Mouse (Mus musculus): ENCODE measurements at regions not wholly inside any gene's neighbourhood (a gene's known extent, or its start where the extent isn't known, plus 50 kb on each side); places are given as distances from the start of the nearest gene placed in this dataset.

DNA sequence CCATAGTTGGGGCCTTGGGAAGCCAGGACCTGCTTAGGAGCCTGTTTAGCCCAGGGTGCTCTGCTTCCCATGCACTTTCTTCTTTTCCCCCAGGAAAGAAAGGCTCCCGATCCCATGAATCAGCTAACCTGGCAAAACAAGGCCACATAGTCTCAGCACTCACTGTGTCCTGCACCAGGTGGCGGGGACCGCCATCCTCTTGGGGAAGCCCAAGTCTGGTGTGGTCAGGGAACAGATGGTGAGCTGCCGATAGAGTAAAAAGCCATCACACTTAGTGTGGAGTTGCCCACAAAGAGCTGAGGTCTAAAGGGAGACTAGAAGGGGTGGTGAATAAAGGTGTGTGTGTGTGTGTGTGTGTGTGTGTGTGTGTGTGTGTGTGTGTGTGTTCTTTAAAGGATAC lies 57.0 kb upstream of the Lrpap1 start:
- no peak for DNase-seq (ENCODE audit: low read depth, low spot score)

- DNase-seq (ENCODE audit: low read depth, low spot score): no peak
Measured at GRCm38 (mm10) chr5:35162120-35162519, 56.6 kb upstream of the Lrpap1 start.

- no peak for DNase-seq (ENCODE audit: low read depth, low spot score)
Measured at GRCm38 (mm10) chr5:35160929-35161815, 55.6 kb upstream of the Lrpap1 start.

DNA sequence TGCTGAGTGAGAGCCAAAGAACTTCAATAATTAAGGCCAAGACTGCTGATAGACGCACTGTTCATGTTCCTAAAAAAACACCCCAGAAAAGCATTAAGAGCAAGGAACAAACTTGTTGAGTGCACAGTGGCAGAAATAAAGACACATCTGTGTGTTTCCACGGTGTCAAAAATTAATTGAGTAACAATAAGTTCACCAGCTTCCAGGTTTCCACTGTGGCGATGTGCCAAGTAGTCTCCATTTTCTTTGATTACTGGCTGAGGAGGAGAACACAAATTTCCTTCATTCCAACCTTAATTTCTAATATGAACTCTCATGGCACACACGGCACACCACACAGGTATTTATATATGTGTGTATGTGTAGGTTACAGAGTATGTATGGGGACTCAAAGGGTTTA lies 54.3 kb upstream of the Lrpap1 start:
- no peak for DNase-seq (ENCODE audit: low read depth, low spot score)

GRCm38 (mm10) chr5:35159178-35159661 lies 53.7 kb upstream of the Lrpap1 start:
- DNase-seq (ENCODE audit: low read depth, low spot score): no peak

GRCm38 (mm10) chr5:35158346-35159047 lies 52.9 kb upstream of the Lrpap1 start:
- DNase-seq (ENCODE audit: low read depth, low spot score): no peak

GRCm38 (mm10) chr5:35156371-35156770 lies 50.8 kb upstream of the Lrpap1 start:
- no peak for DNase-seq (ENCODE audit: low read depth, low spot score)

DNA sequence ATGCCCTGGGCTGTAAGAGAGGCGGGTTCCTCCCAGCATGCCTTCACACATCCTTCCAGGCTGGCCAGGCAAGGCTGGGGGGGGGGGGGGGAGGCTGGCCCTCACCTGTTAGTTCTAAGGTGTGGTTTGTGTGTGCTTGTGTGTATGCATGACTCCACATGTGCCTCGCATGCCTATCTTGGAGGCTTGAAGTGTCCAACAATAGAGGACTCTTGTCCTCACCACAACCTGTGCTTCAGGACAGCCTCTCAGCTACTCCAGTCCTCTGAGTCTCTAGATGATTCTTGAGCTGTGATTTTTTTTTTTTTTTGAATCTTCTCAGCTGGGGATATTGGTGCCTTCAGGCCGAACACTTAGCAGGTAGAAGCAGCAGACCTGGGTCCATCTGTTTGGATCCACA lies 50.2 kb upstream of the Lrpap1 start:
- DNase-seq (ENCODE audit: low read depth, low spot score): no peak
